Mouse (Mus musculus) hindbrain, embryonic 10.5 days (tissue): ENCODE data around the gene Psma5. TPM values are rescaled to one million over a fixed set of nuclear protein-coding genes. Genes with fewer than 3 reads are reported as not detected.

Experiments used
- DNase-seq: peaks from one replicate; pipeline ENCODE4 v3.0.0-alpha.2; 2017; ENCODE audit warnings: low spot score
- H3K27ac ChIP-seq: fragments of 300-500 bp; sonication (generic); 2 replicates; pipeline ENCODE4 v1.5.1; 2016; ENCODE audit warnings: mild to moderate bottlenecking, moderate library complexity
- H3K27me3 ChIP-seq: fragments of 300-500 bp; sonication (generic); 2 replicates; pipeline ENCODE4 v1.6.1; 2016; ENCODE audit warnings: mild to moderate bottlenecking; ENCODE audit not compliant: poor library complexity, insufficient read depth, severe bottlenecking
- H3K36me3 ChIP-seq: fragments of 300-500 bp; sonication (generic); 2 replicates; pipeline ENCODE4 v1.6.1; 2016; ENCODE audit warnings: mild to moderate bottlenecking, moderate library complexity
- H3K4me1 ChIP-seq: fragments of 300-500 bp; sonication (generic); replicated peaks from 2 replicates; pipeline ENCODE4 v1.6.1; 2016; ENCODE audit warnings: mild to moderate bottlenecking
- H3K4me3 ChIP-seq: fragments of 300-500 bp; sonication (generic); 2 replicates; pipeline ENCODE4 v1.5.1; 2016; ENCODE audit warnings: mild to moderate bottlenecking, moderate library complexity
- H3K9me3 ChIP-seq: fragments of 300-500 bp; sonication (generic); 2 replicates; pipeline ENCODE4 v1.6.1; 2016; ENCODE audit warnings: mild to moderate bottlenecking, moderate library complexity
- WGBS: fragments of 180-500 bp; shearing (Covaris S2); methylation state at CpG from one replicate; pipeline ENCODE4 v1.1.7; 2016; 5-methylcytosine and 5-hydroxymethylcytosine counted together
- polyA plus RNA-seq: library from polyadenylated mRNA; unstranded; fragments of >200 nt; fragmentation: Nextera tagmentation; extraction: Ambion mirVana; gene quantifications from 2 replicates; pipeline ENCODE4 v1.2.1, GENCODE M21; 2016

Psma5 gene
- polyA plus RNA-seq, 1 experiment from 2014 or later = 296 TPM

- Histone ChIP-seq H3K9me3 (no peaks in the 10 kb centered on the region), H3K27ac (peak overlapping the region; percentile 56), H3K27me3 (no peaks in the 10 kb centered on the region), H3K4me1 (peaks cover 50% of the 10 kb centered on the region), H3K4me3 (no peak overlapping the region), H3K36me3 (no peaks in the 10 kb centered on the region)
- WGBS = 63% methylated on average over 7 of the region's 7 CpGs
- DNase-seq = no peak
Observed at GRCm38 (mm10) chr3:108297603-108298553, 41.2 kb downstream of the Psma5 start.

DNA sequence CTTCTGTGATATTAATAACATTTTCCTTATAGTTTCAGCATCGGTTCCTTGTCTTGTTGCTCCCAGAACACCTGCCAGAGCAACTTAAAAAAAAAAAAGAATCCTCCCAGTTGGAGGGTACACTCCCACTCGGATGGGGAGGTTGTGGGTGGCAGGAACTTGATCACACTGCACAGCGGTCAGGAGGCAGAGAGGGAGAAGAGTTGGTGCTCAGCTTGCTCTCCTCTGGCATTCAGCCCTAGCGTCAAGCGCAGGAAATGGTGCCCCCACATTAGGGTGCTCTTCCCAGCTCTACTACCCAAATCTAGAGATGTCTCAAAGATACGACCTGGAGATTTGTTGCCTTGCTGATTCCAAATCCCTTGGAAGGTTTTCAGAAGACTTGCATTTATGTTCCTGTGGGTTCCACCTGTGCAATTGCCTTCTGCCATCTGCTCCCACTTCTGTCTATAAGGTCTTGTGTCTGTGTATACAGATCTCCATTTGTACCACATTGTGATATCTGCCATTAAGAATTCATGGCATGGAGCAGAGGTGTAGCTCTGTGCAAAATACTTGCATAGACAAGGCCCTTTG is 43.8 kb downstream of the Psma5 start:
- no peaks in the 10 kb centered on the region for H3K9me3 ChIP-seq
- H3K36me3 ChIP-seq = no peaks in the 10 kb centered on the region
- no peaks in the 10 kb centered on the region for H3K27me3 ChIP-seq
- H3K4me3 ChIP-seq = no peak overlapping the region
- peaks cover 44% of the 10 kb centered on the region for H3K4me1 ChIP-seq
- WGBS = 87% methylated on average over 6 of the region's 6 CpGs
- H3K27ac ChIP-seq = no peak overlapping the region
- DNase-seq = no peak

DNA sequence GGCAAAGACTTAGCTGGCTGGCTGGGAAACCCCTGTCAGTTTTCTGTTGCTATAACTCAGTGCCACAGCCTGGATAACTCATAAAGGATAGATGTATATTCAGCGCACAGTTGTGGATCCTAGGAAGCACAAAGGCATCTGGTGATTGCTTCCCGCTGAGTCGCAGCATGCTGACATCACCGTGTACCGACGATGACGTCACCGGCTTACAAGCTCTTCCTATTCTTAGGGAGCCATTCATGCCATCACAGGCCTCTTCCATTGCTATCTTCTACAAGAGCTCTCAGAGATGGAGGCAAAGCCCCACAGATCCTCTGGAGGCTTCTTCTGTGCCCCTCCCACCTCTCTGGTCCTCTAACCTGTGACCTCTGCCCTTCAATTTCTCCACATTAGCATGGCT is 47.0 kb downstream of the Psma5 start:
- no peak for DNase-seq
- Histone ChIP-seq H3K4me1 (peaks cover 25% of the 10 kb centered on the region), H3K36me3 (0 out of 2 replicates have a peak, but pooled peaks cover 1% of the 10 kb centered on the region), H3K27me3 (no peaks in the 10 kb centered on the region), H3K27ac (no peak overlapping the region), H3K9me3 (no peaks in the 10 kb centered on the region), H3K4me3 (no peak overlapping the region)
- 95% methylated on average over 8 of the region's 8 CpGs for WGBS

DNA sequence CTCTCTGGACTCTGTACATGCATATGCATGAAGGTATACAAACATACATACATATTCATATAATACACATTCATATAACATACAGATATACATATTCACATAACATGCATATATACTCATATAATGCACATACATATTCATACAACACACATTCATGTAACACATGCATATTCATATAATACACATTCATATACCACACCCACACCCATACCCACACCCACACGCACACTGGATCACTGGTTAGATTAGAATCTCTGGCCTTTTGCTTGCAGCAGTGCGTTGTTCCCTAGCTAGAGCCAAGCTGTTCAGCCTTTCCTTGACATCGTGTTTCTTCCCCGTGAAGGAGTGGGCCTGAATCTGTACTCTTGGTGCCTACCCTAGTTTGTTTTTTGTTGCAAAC is 48.0 kb downstream of the Psma5 start:
- no peaks in the 10 kb centered on the region for H3K27me3 ChIP-seq
- peaks cover 24% of the 10 kb centered on the region for H3K4me1 ChIP-seq
- H3K4me3 ChIP-seq = no peak overlapping the region
- H3K27ac ChIP-seq = no peak overlapping the region
- no peaks in the 10 kb centered on the region for H3K9me3 ChIP-seq
- WGBS = 89% methylated on average over 4 of the region's 4 CpGs
- DNase-seq = no peak
- H3K36me3 ChIP-seq = 0 out of 2 replicates have a peak, but pooled peaks cover 5% of the 10 kb centered on the region

- Histone ChIP-seq H3K4me1 (peaks cover 24% of the 10 kb centered on the region), H3K27me3 (no peaks in the 10 kb centered on the region), H3K4me3 (no peak overlapping the region), H3K9me3 (no peaks in the 10 kb centered on the region), H3K27ac (peak overlapping the region; percentile 8; the same call in 1 of the 2 replicates), H3K36me3 (peaks cover 20% of the 10 kb centered on the region)
- DNase-seq = no peak
- 82% methylated on average over 3 of the region's 3 CpGs for WGBS
Observed at GRCm38 (mm10) chr3:108306387-108306786, 49.7 kb downstream of the Psma5 start.

- Histone ChIP-seq H3K27me3 (no peaks in the 10 kb centered on the region), H3K4me1 (peaks cover 24% of the 10 kb centered on the region), H3K9me3 (no peaks in the 10 kb centered on the region), H3K4me3 (no peak overlapping the region), H3K36me3 (peaks cover 29% of the 10 kb centered on the region), H3K27ac (no peak overlapping the region)
- no peak for DNase-seq
- WGBS = 81% methylated on average over 6 of the region's 6 CpGs
Observed at GRCm38 (mm10) chr3:108307485-108307884, 50.8 kb downstream of the Psma5 start.

GRCm38 (mm10) chr3:108310921-108311341 is 54.2 kb downstream of the Psma5 start:
- Histone ChIP-seq H3K9me3 (no peaks in the 10 kb centered on the region), H3K4me3 (no peak overlapping the region), H3K27me3 (no peaks in the 10 kb centered on the region), H3K4me1 (peaks cover 8% of the 10 kb centered on the region), H3K27ac (no peak overlapping the region), H3K36me3 (peaks cover 53% of the 10 kb centered on the region)
- DNase-seq = no peak

DNA sequence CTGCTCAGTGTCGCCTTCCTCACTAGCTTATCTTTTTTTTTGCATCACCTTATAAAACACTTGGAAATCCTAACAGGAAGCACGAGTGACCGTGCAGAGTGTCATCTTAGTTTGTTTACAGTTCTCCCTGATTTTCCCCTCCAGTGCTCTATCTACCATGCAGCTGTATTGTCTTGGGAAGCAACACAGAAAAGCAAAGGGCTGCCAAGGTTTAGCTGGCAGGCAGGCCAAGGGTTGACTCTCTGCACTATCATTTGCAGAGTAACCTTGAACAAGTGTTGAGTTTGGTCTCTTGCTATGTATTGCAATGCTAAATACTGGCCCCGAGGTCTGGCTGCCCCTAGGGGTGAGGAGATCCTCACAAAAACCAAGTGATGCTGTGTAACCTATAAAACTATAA is 55.0 kb downstream of the Psma5 start:
- Histone ChIP-seq H3K9me3 (no peaks in the 10 kb centered on the region), H3K36me3 (peaks cover 54% of the 10 kb centered on the region), H3K27ac (no peak overlapping the region), H3K27me3 (no peaks in the 10 kb centered on the region), H3K4me3 (no peak overlapping the region), H3K4me1 (0 out of 2 replicates have a peak, but pooled peaks cover 3% of the 10 kb centered on the region)
- DNase-seq = no peak
- 91% methylated on average over 4 of the region's 4 CpGs for WGBS

- no peaks in the 10 kb centered on the region for H3K9me3 ChIP-seq
Observed at GRCm38 (mm10) chr3:108312414-108312813, 55.7 kb downstream of the Psma5 start.

GRCm38 (mm10) chr3:108313138-108313537 is 56.4 kb downstream of the Psma5 start:
- H3K4me3 ChIP-seq = no peak overlapping the region
- 93% methylated on average over 4 of the region's 4 CpGs for WGBS
- H3K27ac ChIP-seq = no peak overlapping the region
- peaks cover 56% of the 10 kb centered on the region for H3K36me3 ChIP-seq
- no peaks in the 10 kb centered on the region for H3K4me1 ChIP-seq
- no peaks in the 10 kb centered on the region for H3K9me3 ChIP-seq
- no peak for DNase-seq
- H3K27me3 ChIP-seq = no peaks in the 10 kb centered on the region

More at GRCm38 (mm10) chr3:108312414-108312813, 55.7 kb downstream of the Psma5 start:
- Histone ChIP-seq H3K27ac (no peak overlapping the region), H3K4me3 (no peak overlapping the region), H3K36me3 (peaks cover 56% of the 10 kb centered on the region), H3K4me1 (0 out of 2 replicates have a peak, but pooled peaks cover 3% of the 10 kb centered on the region), H3K27me3 (no peaks in the 10 kb centered on the region)
- no peak for DNase-seq

- no peak for DNase-seq
- Histone ChIP-seq H3K4me1 (no peaks in the 10 kb centered on the region), H3K27me3 (no peaks in the 10 kb centered on the region), H3K36me3 (peaks cover 51% of the 10 kb centered on the region), H3K4me3 (no peak overlapping the region), H3K9me3 (no peaks in the 10 kb centered on the region), H3K27ac (no peak overlapping the region)
- WGBS = 69% methylated on average over 8 of the region's 8 CpGs
Observed at GRCm38 (mm10) chr3:108314038-108314675, 57.4 kb downstream of the Psma5 start.

- WGBS = 58% methylated on average over 2 of the region's 2 CpGs
- H3K4me3 ChIP-seq = no peak overlapping the region
- no peak overlapping the region for H3K27ac ChIP-seq
- H3K4me1 ChIP-seq = no peaks in the 10 kb centered on the region
- no peaks in the 10 kb centered on the region for H3K27me3 ChIP-seq
- H3K9me3 ChIP-seq = no peaks in the 10 kb centered on the region
- H3K36me3 ChIP-seq = peaks cover 25% of the 10 kb centered on the region
- no peak for DNase-seq
Observed at GRCm38 (mm10) chr3:108318517-108318916, 61.8 kb downstream of the Psma5 start.

GRCm38 (mm10) chr3:108321671-108322070 is 64.9 kb downstream of the Psma5 start:
- no peak for DNase-seq
- no peaks in the 10 kb centered on the region for H3K9me3 ChIP-seq
- H3K27me3 ChIP-seq = no peaks in the 10 kb centered on the region
- H3K4me3 ChIP-seq = no peak overlapping the region
- H3K4me1 ChIP-seq = no peaks in the 10 kb centered on the region
- H3K27ac ChIP-seq = no peak overlapping the region
- peaks cover 38% of the 10 kb centered on the region for H3K36me3 ChIP-seq
- 83% methylated on average over 4 of the region's 4 CpGs for WGBS
